Comparison of ENCODE assay signal across 9 mouse cellular contexts in the genomic region with DNA sequence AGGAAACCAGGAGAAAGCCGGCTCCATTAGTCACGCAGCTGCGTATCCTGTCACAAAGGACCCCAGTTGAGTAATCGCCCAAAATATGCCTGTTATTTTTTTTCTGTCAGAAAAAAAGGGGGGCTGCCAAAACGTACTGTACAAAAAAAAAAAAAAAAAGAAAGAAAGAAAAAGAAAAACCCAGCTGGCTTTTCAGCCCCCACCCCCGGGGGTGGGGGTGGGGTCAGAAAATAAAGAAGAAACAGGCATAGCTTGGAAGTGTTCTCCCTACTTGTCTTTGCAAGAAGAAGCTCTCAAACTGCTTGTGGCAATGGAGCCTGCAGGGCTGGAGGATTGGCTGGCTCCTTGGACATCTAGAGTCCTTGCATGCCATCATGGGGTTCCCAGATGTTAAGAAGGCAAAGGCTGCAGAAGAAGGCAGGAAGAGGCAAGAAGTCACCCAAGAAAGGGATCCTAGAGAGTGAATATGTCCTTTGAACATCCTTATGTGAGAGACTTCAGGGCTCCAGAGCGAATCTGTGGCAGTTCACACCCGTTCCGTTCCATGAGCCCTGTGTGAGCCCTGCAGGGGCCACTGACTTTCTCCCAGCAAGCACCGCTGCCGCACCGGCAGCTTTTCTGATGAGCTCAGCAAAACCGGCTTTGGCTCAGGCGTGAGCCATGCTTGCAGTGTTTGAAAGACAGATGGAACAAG.
DNase-seq lines count a peak whose midpoint lies in the region; ATAC-seq lines count a peak whose summit lies in the region.
"Had no signal": no experiment of that assay in that cellular context is flagged by ENCODE, and none has a peak within 500 bp of the region (broad histone marks: within the 10 kb centered on the region; RNA-seq: fewer than 3 reads in every experiment).

No protein-coding gene starts in this region.

- DNase-seq in cerebellum, postnatal 25 days = peak; percentile 19 to 28
- no peak for DNase-seq in cerebellum, adult 11 months
- peak; percentile 60 for DNase-seq in kidney, adult 18-20 months
- peak; percentile 89 for DNase-seq in midbrain, embryonic 11.5 days (ENCODE audit: low spot score, missing footprints)
- DNase-seq in splenic B cell, adult 2 months (ENCODE audit: low read depth, low spot score) = peak; percentile 75

- peaks cover 36% of the 10 kb centered on the region for H3K4me1 ChIP-seq in limb, embryonic 12.5 days (replicated peaks)
- peaks cover 10% of the 10 kb centered on the region for H3K4me1 ChIP-seq in midbrain, embryonic 11.5 days (ENCODE audit: control insufficient read depth, insufficient read depth, low read length)

- no peaks in the 10 kb centered on the region for H3K9me3 ChIP-seq in limb, embryonic 12.5 days
- H3K9me3 ChIP-seq in midbrain, embryonic 11.5 days (ENCODE audit: control insufficient read depth, low read length) = no peaks in the 10 kb centered on the region
- H3K9me3 ChIP-seq: G1E had no signal

- no peaks in the 10 kb centered on the region for H3K36me3 ChIP-seq in limb, embryonic 12.5 days
- no peaks in the 10 kb centered on the region for H3K36me3 ChIP-seq in midbrain, embryonic 11.5 days (ENCODE audit: control insufficient read depth, insufficient read depth, low read length)
- no peaks in the 10 kb centered on the region for H3K36me3 ChIP-seq in splenic B cell, adult 2 months (ENCODE audit: control insufficient read depth, insufficient read depth, low read length, poor library complexity, severe bottlenecking)
- H3K36me3 ChIP-seq: G1E had no signal

- 26% methylated on average over 14 of the region's 14 CpGs for WGBS in limb, embryonic 12.5 days
- 27% methylated on average over 14 of the region's 14 CpGs for WGBS in midbrain, embryonic 11.5 days

- no peak overlapping the region for H3K9ac ChIP-seq in limb, embryonic 12.5 days (replicated peaks)
- H3K9ac ChIP-seq in midbrain, embryonic 11.5 days (ENCODE audit: low read length) = peak overlapping the region; percentile 34; the same call in 1 of the 2 replicates

- peak overlapping the region; percentile 87 for H3K27ac ChIP-seq in limb, embryonic 12.5 days
- peak overlapping the region; percentile 27; the same call in 1 of the 2 replicates for H3K27ac ChIP-seq in midbrain, embryonic 11.5 days (ENCODE audit: low read depth, low read length)

- H3K4me2 ChIP-seq in limb, embryonic 12.5 days = peak overlapping the region; percentile 24
- H3K4me2 ChIP-seq in midbrain, embryonic 11.5 days = peak overlapping the region; percentile 9

- H3K27me3 ChIP-seq in limb, embryonic 12.5 days = no peaks in the 10 kb centered on the region
- no peaks in the 10 kb centered on the region for H3K27me3 ChIP-seq in midbrain, embryonic 11.5 days (ENCODE audit: control insufficient read depth, insufficient read depth, low read length)
- H3K27me3 ChIP-seq in splenic B cell, adult 2 months (ENCODE audit: control insufficient read depth, insufficient read depth, low read length, poor library complexity, severe bottlenecking) = no peaks in the 10 kb centered on the region

- ATAC-seq in common myeloid progenitor, adult 5-6 weeks (replicated peaks; ENCODE audit: low read depth, poor library complexity, severe bottlenecking) = peak; percentile 82
- peak; percentile 76 for ATAC-seq in granulocyte monocyte progenitor cell, adult 5-6 weeks (replicated peaks; ENCODE audit: poor library complexity, severe bottlenecking)
- ATAC-seq in limb, embryonic 12.5 days (ENCODE audit: insufficient number of reproducible peaks, insufficient read depth, low FRiP score, low TSS enrichment, low read depth) = 0 out of 2 replicates have a peak, but pooled peaks have one; percentile 45
- ATAC-seq in midbrain, embryonic 11.5 days (ENCODE audit: low FRiP score) = 0 out of 2 replicates have a peak, but pooled peaks have one; percentile 63

- H3K4me3 ChIP-seq in limb, embryonic 12.5 days (replicated peaks) = no peak overlapping the region
- H3K4me3 ChIP-seq in midbrain, embryonic 11.5 days (ENCODE audit: low read depth, low read length) = no peak overlapping the region
